Mouse (Mus musculus) brain, embryonic 14.5 days (tissue): Measurements from ENCODE around the gene L3mbtl2.

Source experiments
- CTCF ChIP-seq: fragments of 200-500 bp; IDR thresholded peaks from 2 replicates; pipeline ENCODE4 v1.5.1; 2012; ENCODE audit warnings: inconsistent platforms, mild to moderate bottlenecking, moderate library complexity, borderline replicate concordance; ENCODE audit not compliant: insufficient read depth, insufficient read length; ENCODE audit errors: extremely low read depth
- POLR2A ChIP-seq: fragments of 200-500 bp; IDR thresholded peaks from 2 replicates; pipeline ENCODE4 v1.6.1; 2012; ENCODE audit warnings: mild to moderate bottlenecking, inconsistent platforms, borderline replicate concordance; ENCODE audit not compliant: poor library complexity, insufficient read depth, insufficient read length, severe bottlenecking; ENCODE audit errors: extremely low read depth

DNA sequence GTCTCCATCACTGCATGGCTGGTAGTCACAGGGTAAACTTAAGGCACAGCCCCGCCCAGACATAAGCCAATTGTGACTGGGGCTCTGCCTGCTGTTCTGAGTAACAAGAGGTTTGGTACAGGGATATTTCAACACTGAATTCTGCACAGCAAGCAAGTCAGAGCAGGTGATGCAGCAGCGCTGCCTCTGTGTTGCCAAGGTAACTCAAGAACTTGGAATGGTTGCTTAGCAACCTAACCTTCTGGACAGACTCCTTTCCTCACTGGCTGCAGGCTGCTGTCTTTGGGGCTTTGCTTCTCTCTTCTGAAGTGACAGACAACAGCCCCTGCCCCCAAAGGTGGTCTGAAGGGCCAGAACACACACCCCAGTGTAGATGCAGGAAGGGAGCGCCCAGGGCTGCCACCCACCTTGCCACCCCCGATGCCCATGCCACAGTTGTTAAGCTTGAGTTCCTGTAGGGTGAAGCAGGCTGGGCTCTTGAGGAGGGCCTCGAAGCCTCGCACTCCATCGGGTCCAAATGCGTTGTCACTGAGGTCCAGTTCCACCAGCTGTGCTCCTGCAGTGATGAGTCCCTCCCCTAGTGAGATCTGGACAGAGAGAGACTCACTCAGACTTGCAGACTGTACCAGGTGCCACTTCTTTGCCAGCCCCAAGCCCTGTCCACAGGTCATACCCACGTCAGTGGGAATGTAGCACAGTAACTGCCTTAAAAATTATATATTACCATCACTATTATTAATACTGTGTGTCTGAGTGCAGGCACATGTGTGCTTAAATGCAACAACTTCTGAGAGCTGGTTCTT is 54.8 kb downstream of the L3mbtl2 start:
- TF ChIP-seq CTCF (no peak), POLR2A (no peak)
